Mouse (Mus musculus): ENCODE measurements around the gene Hes2.

DNA sequence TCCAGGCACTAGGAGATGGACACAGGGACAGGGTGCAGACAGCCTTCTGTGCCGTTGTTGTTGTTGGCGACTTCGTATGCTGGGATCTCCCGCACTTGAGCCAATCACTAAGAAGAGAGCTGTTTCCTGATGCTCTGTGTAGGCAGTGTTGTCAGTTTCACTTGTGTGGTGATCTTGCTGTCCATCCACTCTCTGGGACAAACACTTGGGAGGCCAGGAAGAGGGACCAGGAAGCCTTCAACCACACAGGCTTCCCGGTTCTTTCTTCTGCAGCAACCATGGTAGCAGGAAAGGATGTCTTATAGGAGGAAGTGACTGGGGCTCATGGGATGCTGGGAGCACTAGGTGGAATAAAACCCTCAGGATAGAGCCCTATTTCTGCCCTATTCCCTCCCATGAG lies 32.0 kb downstream of the Hes2 start:
- TF ChIP-seq CTCF (IDR thresholded peaks at IDR 0.05; ENCODE audit: control insufficient read depth, insufficient read depth, low read length) (no peak), POLR2A (IDR thresholded peaks at IDR 0.05; ENCODE audit: borderline replicate concordance, control insufficient read depth, low read depth, low read length) (no peak)

Measured in bone marrow, adult 2 months (tissue).